In genomic region chr2:158768771-158769170, GRCm38 (mm10) we compare ENCODE assay signal across 8 mouse cellular contexts. TPM values are rescaled to one million over a fixed set of nuclear protein-coding genes. Genes with fewer than 3 reads are reported as not detected.
DNase-seq lines count a peak whose midpoint lies in the region; ATAC-seq and TF ChIP-seq lines count a peak whose summit lies in the region.

No protein-coding gene starts in this region.

- H3K4me3 ChIP-seq in left cerebral cortex, adult 2 months = peak overlapping the region; percentile 56; the same call in 1 of the 2 replicates
- peak overlapping the region; percentile 66 for H3K4me3 ChIP-seq in intestine, postnatal 0 days (ENCODE audit: low read depth, low read length)
- peak overlapping the region; percentile 76 for H3K4me3 ChIP-seq in neural tube, embryonic 12.5 days

- H3K9ac ChIP-seq in intestine, postnatal 0 days (ENCODE audit: low read depth, low read length) = no peak overlapping the region
- H3K9ac ChIP-seq in neural tube, embryonic 12.5 days = peak overlapping the region; percentile 73

- no peaks in the 10 kb centered on the region for H3K36me3 ChIP-seq in intestine, postnatal 0 days (ENCODE audit: control insufficient read depth, insufficient read depth)
- H3K36me3 ChIP-seq in neural tube, embryonic 12.5 days = 0 out of 2 replicates have a peak, but pooled peaks cover 6% of the 10 kb centered on the region

- H3K4me1 ChIP-seq in intestine, postnatal 0 days (replicated peaks; ENCODE audit: control insufficient read depth, insufficient read depth, low read length) = peaks cover 6% of the 10 kb centered on the region; the same call in 1 of the 2 replicates
- H3K4me1 ChIP-seq in neural tube, embryonic 12.5 days = peaks cover 44% of the 10 kb centered on the region

- H3K4me2 ChIP-seq in intestine, postnatal 0 days (replicated peaks; ENCODE audit: low read depth) = peak overlapping the region; percentile 97
- peak overlapping the region; percentile 95 for H3K4me2 ChIP-seq in neural tube, embryonic 12.5 days (replicated peaks)

- no peak for DNase-seq in left cerebral cortex, adult 2 months (ENCODE audit: extremely low spot score in 1 of 2, low spot score in 2 of 2)
- no peak for DNase-seq in left cerebral cortex, postnatal 10 days (ENCODE audit: extremely low spot score in 1 of 2, low spot score in 2 of 2)
- DNase-seq in embryo, embryonic 11 days = peak; percentile 41
- DNase-seq in cerebellum, postnatal 36 days = no peak
- no peak for DNase-seq in adrenal gland, postnatal 36 days
- no peak for DNase-seq in layer of hippocampus, adult 18-20 months (ENCODE audit: low spot score in 2 of 2)

- ATAC-seq in intestine, postnatal 0 days = no peak
- no peak for ATAC-seq in neural tube, embryonic 12.5 days (ENCODE audit: low FRiP score, low read depth)

- no peaks in the 10 kb centered on the region for H3K27me3 ChIP-seq in intestine, postnatal 0 days (replicated peaks; ENCODE audit: control insufficient read depth, insufficient read depth, low read length)
- no peaks in the 10 kb centered on the region for H3K27me3 ChIP-seq in neural tube, embryonic 12.5 days (replicated peaks)

- intact Hi-C loops in left cerebral cortex, adult 2 months (cut with DNase I) = loop anchor here (2.0 kb wide), 1 partner anchor 26 kb away; the partner anchor contains the start of gene Dhx35
- intact Hi-C loops in left cerebral cortex, postnatal 10 days (cut with DNase I) = no loop called here

- WGBS in intestine, postnatal 0 days = 3% methylated on average over 5 of the region's 5 CpGs
- 7% methylated on average over 5 of the region's 5 CpGs for WGBS in neural tube, embryonic 12.5 days

- no peak overlapping the region for H3K27ac ChIP-seq in left cerebral cortex, adult 2 months
- H3K27ac ChIP-seq in intestine, postnatal 0 days (ENCODE audit: low read depth, low read length) = no peak overlapping the region
- no peak overlapping the region for H3K27ac ChIP-seq in neural tube, embryonic 12.5 days

- no peak for TF ChIP-seq CTCF in left cerebral cortex, adult 2 months (IDR thresholded peaks at IDR 0.05)
- no peak for TF ChIP-seq CTCF in intestine, postnatal 0 days (IDR thresholded peaks at IDR 0.05; ENCODE audit: low read depth)

- no peaks in the 10 kb centered on the region for H3K9me3 ChIP-seq in intestine, postnatal 0 days (ENCODE audit: control insufficient read depth)
- no peaks in the 10 kb centered on the region for H3K9me3 ChIP-seq in neural tube, embryonic 12.5 days

RNA-seq across cellular contexts. Expression of gene Fam83d, which starts 0.9 kb away (rescaled TPM):
- 1 to 10 TPM; 1.2 to 1.6 TPM for total RNA-seq in left cerebral cortex, adult 2 months (2021)
- total RNA-seq in left cerebral cortex, postnatal 10 days (2021) = 1 to 10 TPM; 1.4 to 1.6 TPM
- 15.0 and 15.4 TPM in 2 replicates for polyA plus RNA-seq in intestine, postnatal 0 days (2015; fragmentation: Nextera tagmentation; extraction: Ambion mirVana)
- 29.2 and 30.9 TPM in 2 replicates for polyA plus RNA-seq in neural tube, embryonic 12.5 days (2016; fragmentation: Nextera tagmentation; extraction: Ambion mirVana)
- 1 to 10 TPM; 1.6 to 1.9 TPM for total RNA-seq in adrenal gland, postnatal 36 days (2021)
- 1 to 10 TPM; 4.6 to 4.7 TPM for total RNA-seq in layer of hippocampus, adult 18-20 months (2021)

RNA-seq across cellular contexts. Expression of gene Dhx35, which starts 25.8 kb away (rescaled TPM):
- total RNA-seq in left cerebral cortex, adult 2 months (2021) = 10 to 100 TPM; 20.6 to 20.9 TPM
- total RNA-seq in left cerebral cortex, postnatal 10 days (2021) = 10 to 100 TPM; 17.7 to 18.5 TPM
- polyA plus RNA-seq in intestine, postnatal 0 days (2015; fragmentation: Nextera tagmentation; extraction: Ambion mirVana) = 7.0 and 7.5 TPM in 2 replicates
- 15.9 and 16.3 TPM in 2 replicates for polyA plus RNA-seq in neural tube, embryonic 12.5 days (2016; fragmentation: Nextera tagmentation; extraction: Ambion mirVana)
- 10 to 100 TPM; 10.6 to 11.2 TPM for total RNA-seq in adrenal gland, postnatal 36 days (2021)
- 10 to 100 TPM; 16.8 to 20.4 TPM for total RNA-seq in layer of hippocampus, adult 18-20 months (2021)
